Mouse (Mus musculus): ENCODE measurements around the gene Ssbp3. TPM values are rescaled to one million over a fixed set of nuclear protein-coding genes. Genes with fewer than 3 reads are reported as not detected.

Gene Ssbp3
- polyA plus RNA-seq, 1 experiment, result 121 TPM

GRCm38 (mm10) chr4:106987725-106988364 lies 77.3 kb downstream of the Ssbp3 start:
- Histone ChIP-seq H3K4me1 (ENCODE audit: control insufficient read depth, insufficient read depth, low read length) (peaks cover 6% of the 10 kb centered on the region), H3K4me3 (ENCODE audit: insufficient read depth, low read length) (no peak overlapping the region), H3K27ac (ENCODE audit: insufficient read depth, low read length) (no peak overlapping the region)
- TF ChIP-seq POLR2A (IDR thresholded peaks at IDR 0.05; ENCODE audit: extremely low read depth, insufficient read depth, low read length), result no peak
- peak; percentile 68 for TF ChIP-seq CTCF (IDR thresholded peaks at IDR 0.05; ENCODE audit: extremely low read depth, insufficient read depth, low read length)

- no peak overlapping the region for H3K4me3 ChIP-seq (ENCODE audit: insufficient read depth, low read length)
- no peak for TF ChIP-seq CTCF (IDR thresholded peaks at IDR 0.05; ENCODE audit: extremely low read depth, insufficient read depth, low read length)
- no peak for TF ChIP-seq POLR2A (IDR thresholded peaks at IDR 0.05; ENCODE audit: extremely low read depth, insufficient read depth, low read length)
- H3K27ac ChIP-seq (ENCODE audit: insufficient read depth, low read length), result no peak overlapping the region
- H3K4me1 ChIP-seq (ENCODE audit: control insufficient read depth, insufficient read depth, low read length), result peaks cover 3% of the 10 kb centered on the region
These were observed 78.4 kb downstream of the Ssbp3 start for GRCm38 (mm10) chr4:106988886-106989225.

- Histone ChIP-seq H3K4me1 (ENCODE audit: control insufficient read depth, insufficient read depth, low read length) (peaks cover 2% of the 10 kb centered on the region), H3K4me3 (ENCODE audit: insufficient read depth, low read length) (no peak overlapping the region), H3K27ac (ENCODE audit: insufficient read depth, low read length) (no peak overlapping the region)
- TF ChIP-seq POLR2A (IDR thresholded peaks at IDR 0.05; ENCODE audit: extremely low read depth, insufficient read depth, low read length) (no peak), CTCF (IDR thresholded peaks at IDR 0.05; ENCODE audit: extremely low read depth, insufficient read depth, low read length) (peak; percentile 76)
These were observed 78.9 kb downstream of the Ssbp3 start for GRCm38 (mm10) chr4:106989226-106989983.

- Histone ChIP-seq H3K4me1 (ENCODE audit: control insufficient read depth, insufficient read depth, low read length) (peaks cover 17% of the 10 kb centered on the region), H3K4me3 (ENCODE audit: insufficient read depth, low read length) (no peak overlapping the region)
- TF ChIP-seq CTCF (IDR thresholded peaks at IDR 0.05; ENCODE audit: extremely low read depth, insufficient read depth, low read length), result no peak
- no peak for TF ChIP-seq POLR2A (IDR thresholded peaks at IDR 0.05; ENCODE audit: extremely low read depth, insufficient read depth, low read length)
These were observed 82.6 kb downstream of the Ssbp3 start for GRCm38 (mm10) chr4:106993053-106993452.

GRCm38 (mm10) chr4:106994252-106994651 lies 83.8 kb downstream of the Ssbp3 start:
- TF ChIP-seq POLR2A (IDR thresholded peaks at IDR 0.05; ENCODE audit: extremely low read depth, insufficient read depth, low read length), result no peak
- TF ChIP-seq CTCF (IDR thresholded peaks at IDR 0.05; ENCODE audit: extremely low read depth, insufficient read depth, low read length), result no peak
- Histone ChIP-seq H3K27ac (ENCODE audit: insufficient read depth, low read length) (no peak overlapping the region), H3K4me1 (ENCODE audit: control insufficient read depth, insufficient read depth, low read length) (peaks cover 17% of the 10 kb centered on the region), H3K4me3 (ENCODE audit: insufficient read depth, low read length) (no peak overlapping the region)

More at GRCm38 (mm10) chr4:106993053-106993452, 82.6 kb downstream of the Ssbp3 start:
- H3K27ac ChIP-seq (ENCODE audit: insufficient read depth, low read length), result no peak overlapping the region

GRCm38 (mm10) chr4:106995069-106995468 lies 84.6 kb downstream of the Ssbp3 start:
- peaks cover 19% of the 10 kb centered on the region for H3K4me1 ChIP-seq (ENCODE audit: control insufficient read depth, insufficient read depth, low read length)
- H3K27ac ChIP-seq (ENCODE audit: insufficient read depth, low read length), result no peak overlapping the region
- H3K4me3 ChIP-seq (ENCODE audit: insufficient read depth, low read length), result no peak overlapping the region
- TF ChIP-seq POLR2A (IDR thresholded peaks at IDR 0.05; ENCODE audit: extremely low read depth, insufficient read depth, low read length) (no peak), CTCF (IDR thresholded peaks at IDR 0.05; ENCODE audit: extremely low read depth, insufficient read depth, low read length) (no peak)

GRCm38 (mm10) chr4:106995513-106995912 lies 85.0 kb downstream of the Ssbp3 start:
- Histone ChIP-seq H3K4me1 (ENCODE audit: control insufficient read depth, insufficient read depth, low read length) (peaks cover 19% of the 10 kb centered on the region), H3K27ac (ENCODE audit: insufficient read depth, low read length) (no peak overlapping the region), H3K4me3 (ENCODE audit: insufficient read depth, low read length) (no peak overlapping the region)
- TF ChIP-seq POLR2A (IDR thresholded peaks at IDR 0.05; ENCODE audit: extremely low read depth, insufficient read depth, low read length) (no peak), CTCF (IDR thresholded peaks at IDR 0.05; ENCODE audit: extremely low read depth, insufficient read depth, low read length) (no peak)

- Histone ChIP-seq H3K4me3 (ENCODE audit: insufficient read depth, low read length) (no peak overlapping the region), H3K4me1 (ENCODE audit: control insufficient read depth, insufficient read depth, low read length) (peaks cover 19% of the 10 kb centered on the region), H3K27ac (ENCODE audit: insufficient read depth, low read length) (no peak overlapping the region)
- TF ChIP-seq POLR2A (IDR thresholded peaks at IDR 0.05; ENCODE audit: extremely low read depth, insufficient read depth, low read length), result no peak
These were observed 86.0 kb downstream of the Ssbp3 start for GRCm38 (mm10) chr4:106996305-106997076.

GRCm38 (mm10) chr4:107001259-107001810 lies 90.8 kb downstream of the Ssbp3 start:
- Histone ChIP-seq H3K4me1 (ENCODE audit: control insufficient read depth, insufficient read depth, low read length) (peaks cover 21% of the 10 kb centered on the region), H3K27ac (ENCODE audit: insufficient read depth, low read length) (no peak overlapping the region), H3K4me3 (ENCODE audit: insufficient read depth, low read length) (no peak overlapping the region)
- TF ChIP-seq CTCF (IDR thresholded peaks at IDR 0.05; ENCODE audit: extremely low read depth, insufficient read depth, low read length) (no peak), POLR2A (IDR thresholded peaks at IDR 0.05; ENCODE audit: extremely low read depth, insufficient read depth, low read length) (no peak)

Measured in cortical plate, adult 2 months (tissue).